Mouse (Mus musculus) stomach, embryonic 16.5 days (tissue): ENCODE measurements at regions not wholly inside any gene's neighbourhood (a gene's known extent, or its start where the extent isn't known, plus 50 kb on each side); places are given as distances from the start of the nearest gene placed in this dataset.
A peak's percentile ranks its signal among the peaks of the same experiment; 100 is the strongest.
"Not testable (repeated sequence)": the region's sequence is repeated elsewhere in the genome, so short reads cannot be mapped to it uniquely, and the experiment has no call there.

Experiments
- ATAC-seq: fragments of 200-750 bp; cut with Nextera tagmentation; 2 replicates; pipeline ENCODE4 v1.8.0; 2017; ENCODE audit warnings: moderate number of reproducible peaks, moderate TSS enrichment; ENCODE audit not compliant: insufficient read depth, low FRiP score
- H3K27ac ChIP-seq: fragments of 300-500 bp; sonication (generic); 2 replicates; pipeline ENCODE4 v1.5.1; 2014; ENCODE audit warnings: low read length
- H3K27me3 ChIP-seq: fragments of 300-500 bp; sonication (generic); 2 replicates; pipeline ENCODE4 v1.6.1; 2014; ENCODE audit warnings: low read length, control low read depth, mixed read lengths; ENCODE audit not compliant: control insufficient read depth, insufficient read depth
- H3K36me3 ChIP-seq: fragments of 300-500 bp; sonication (generic); 2 replicates; pipeline ENCODE4 v1.6.1; 2014; ENCODE audit warnings: low read length; ENCODE audit not compliant: control insufficient read depth, insufficient read depth
- H3K4me1 ChIP-seq: fragments of 300-500 bp; sonication (generic); 2 replicates; pipeline ENCODE4 v1.6.1; 2014; ENCODE audit warnings: low read length, control low read depth, mixed read lengths; ENCODE audit not compliant: control insufficient read depth, insufficient read depth
- H3K4me2 ChIP-seq: fragments of 300-500 bp; sonication (generic); 2 replicates; pipeline ENCODE4 v1.6.1; 2014; ENCODE audit warnings: low read depth, low read length, mixed read lengths
- H3K4me3 ChIP-seq: fragments of 300-500 bp; sonication (generic); replicated peaks from 2 replicates; pipeline ENCODE4 v1.5.1; 2014; ENCODE audit warnings: mild to moderate bottlenecking, low read length
- H3K9ac ChIP-seq: fragments of 300-500 bp; sonication (generic); 2 replicates; pipeline ENCODE4 v1.6.1; 2014; ENCODE audit warnings: low read length
- H3K9me3 ChIP-seq: fragments of 300-500 bp; sonication (generic); replicated peaks from 2 replicates; pipeline ENCODE4 v1.6.1; 2016; ENCODE audit warnings: low read length, control low read depth; ENCODE audit not compliant: control insufficient read depth
- WGBS: fragments of 180-500 bp; shearing (Covaris S2); extraction: QIAGEN DNeasy Blood & Tissue Kit; methylation state at CpG from one replicate; pipeline ENCODE4 v1.1.7; 2014; 5-methylcytosine and 5-hydroxymethylcytosine counted together

DNA sequence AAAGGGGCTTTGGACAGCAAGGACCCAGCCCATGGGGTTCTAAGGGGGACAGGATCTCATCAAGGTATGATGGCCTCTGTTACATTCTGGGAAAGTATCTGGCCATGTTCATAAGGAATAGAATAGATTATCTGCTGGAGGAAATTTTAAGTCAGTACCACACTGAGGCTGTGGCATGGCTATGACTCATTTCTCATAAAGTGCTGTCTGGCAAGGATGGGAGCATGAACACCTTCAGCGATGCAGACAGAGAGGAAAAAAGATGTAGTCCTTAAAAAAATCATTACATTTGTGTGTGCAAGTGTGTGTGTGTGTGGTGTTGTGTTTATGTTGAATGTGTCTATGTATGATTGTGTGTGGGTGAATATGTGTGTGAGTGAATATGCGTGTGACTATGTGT, 136.4 kb downstream of the Tmem121 start:
- H3K4me3 ChIP-seq = no peak overlapping the region
- no peak for ATAC-seq
- no peaks in the 10 kb centered on the region for H3K27me3 ChIP-seq
- H3K4me1 ChIP-seq = no peaks in the 10 kb centered on the region
- 88% methylated on average over 2 of the region's 2 CpGs for WGBS
- no peak overlapping the region for H3K4me2 ChIP-seq
- H3K9me3 ChIP-seq = no peaks in the 10 kb centered on the region
- H3K27ac ChIP-seq = no peak overlapping the region
- H3K36me3 ChIP-seq = no peaks in the 10 kb centered on the region
- H3K9ac ChIP-seq = no peak overlapping the region

DNA sequence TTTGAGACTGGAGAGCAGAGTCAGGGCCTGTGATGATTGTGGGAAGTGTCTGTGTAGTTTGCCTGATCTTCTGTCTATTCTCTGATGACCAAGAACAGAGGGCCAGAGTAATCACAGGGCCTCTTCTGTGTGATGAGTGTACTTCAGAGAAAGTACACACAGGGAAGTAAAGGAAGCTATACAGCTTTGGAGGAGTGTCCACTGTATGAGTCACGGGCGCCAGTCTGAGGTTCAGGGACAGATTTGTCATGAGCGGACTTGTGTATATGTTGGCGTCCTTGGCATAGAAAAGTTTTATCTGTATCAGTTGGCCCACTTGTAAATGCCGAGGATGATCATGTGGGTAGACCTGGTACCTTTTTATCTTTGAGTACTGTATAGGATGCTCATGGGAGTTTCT, 142.1 kb downstream of the Tmem121 start:
- no peak for ATAC-seq
- 90% methylated on average over 5 of the region's 5 CpGs for WGBS
- Histone ChIP-seq H3K9me3 (no peaks in the 10 kb centered on the region), H3K36me3 (no peaks in the 10 kb centered on the region), H3K4me1 (no peaks in the 10 kb centered on the region), H3K4me3 (no peak overlapping the region), H3K27me3 (no peaks in the 10 kb centered on the region), H3K27ac (no peak overlapping the region), H3K9ac (no peak overlapping the region), H3K4me2 (no peak overlapping the region)

GRCm38 (mm10) chr12:113330266-113330665, 144.5 kb downstream of the Tmem121 start:
- H3K27ac ChIP-seq = no peak overlapping the region
- WGBS = 85% methylated on average over 6 of the region's 6 CpGs
- no peak overlapping the region for H3K4me3 ChIP-seq
- H3K27me3 ChIP-seq = no peaks in the 10 kb centered on the region
- no peaks in the 10 kb centered on the region for H3K4me1 ChIP-seq
- no peak for ATAC-seq
- H3K4me2 ChIP-seq = no peak overlapping the region
- no peaks in the 10 kb centered on the region for H3K9me3 ChIP-seq
- H3K36me3 ChIP-seq = no peaks in the 10 kb centered on the region
- no peak overlapping the region for H3K9ac ChIP-seq

- no peaks in the 10 kb centered on the region for H3K9me3 ChIP-seq
- no peaks in the 10 kb centered on the region for H3K4me1 ChIP-seq
- H3K27ac ChIP-seq = no peak overlapping the region
- no peak overlapping the region for H3K4me3 ChIP-seq
- WGBS = 69% methylated on average over 3 of the region's 3 CpGs
- no peaks in the 10 kb centered on the region for H3K36me3 ChIP-seq
- no peak overlapping the region for H3K4me2 ChIP-seq
- no peak overlapping the region for H3K9ac ChIP-seq
- H3K27me3 ChIP-seq = no peaks in the 10 kb centered on the region
- peak; percentile 20; the same call in 1 of the 2 replicates for ATAC-seq
Observed at GRCm38 (mm10) chr12:113332226-113332625, 146.5 kb downstream of the Tmem121 start.

DNA sequence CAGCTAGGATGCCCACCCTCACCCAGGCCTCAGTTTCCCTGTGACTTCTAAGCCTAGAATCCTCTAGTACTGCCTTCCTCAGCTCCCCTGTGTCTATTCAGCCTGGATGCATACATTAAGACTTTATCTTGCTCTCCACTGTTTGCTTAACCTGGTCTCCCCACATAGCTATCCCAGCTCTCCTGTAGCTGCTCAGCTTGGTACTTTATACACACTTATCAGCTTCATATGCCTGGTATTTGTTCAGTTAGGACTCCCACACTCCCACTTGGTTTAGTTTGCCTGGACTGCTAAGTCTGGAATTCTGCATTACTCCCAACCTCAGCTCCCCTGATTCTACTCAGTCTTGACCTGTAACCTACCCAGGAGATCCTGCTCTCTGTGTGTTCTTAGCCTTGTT, 147.7 kb downstream of the Tmem121 start:
- H3K4me3 ChIP-seq = no peak overlapping the region
- H3K27me3 ChIP-seq = no peaks in the 10 kb centered on the region
- no peaks in the 10 kb centered on the region for H3K36me3 ChIP-seq
- no peak overlapping the region for H3K27ac ChIP-seq
- H3K4me1 ChIP-seq = no peaks in the 10 kb centered on the region
- H3K4me2 ChIP-seq = no peak overlapping the region
- peak; percentile 77; the same call in 1 of the 2 replicates for ATAC-seq
- H3K9me3 ChIP-seq = no peaks in the 10 kb centered on the region
- H3K9ac ChIP-seq = no peak overlapping the region

- not testable (repeated sequence) for H3K9me3 ChIP-seq, H3K27me3 ChIP-seq, H3K4me3 ChIP-seq, H3K27ac ChIP-seq, H3K4me1 ChIP-seq, H3K9ac ChIP-seq, H3K4me2 ChIP-seq, H3K36me3 ChIP-seq
- 0 out of 2 replicates have a peak, but pooled peaks have one; percentile 41 for ATAC-seq
- WGBS = 53% methylated on average over 3 of the region's 3 CpGs
Observed at GRCm38 (mm10) chr12:113333853-113334252, 148.1 kb downstream of the Tmem121 start.

DNA sequence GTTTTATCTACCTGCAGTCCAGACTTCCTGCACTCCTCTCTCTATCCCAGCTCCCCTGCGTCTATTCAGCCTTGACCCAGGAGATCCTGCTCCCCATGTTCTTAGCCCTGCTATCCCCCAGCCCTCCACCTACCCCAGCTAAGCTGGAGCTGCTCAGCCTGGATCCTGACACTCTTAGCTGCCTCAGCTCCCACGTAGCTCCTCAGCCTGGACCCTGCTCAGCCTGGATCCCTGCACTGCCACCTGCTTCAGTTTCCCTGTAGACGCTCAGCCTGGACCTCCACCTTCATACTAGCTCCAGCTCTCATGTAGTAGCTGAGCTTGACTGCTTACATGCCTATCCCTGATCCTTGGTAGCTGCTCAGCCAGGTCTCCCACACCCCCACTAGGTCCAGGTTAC, 151.5 kb downstream of the Tmem121 start:
- 51% methylated on average over 3 of the region's 3 CpGs for WGBS
- no peak for ATAC-seq
- no peaks in the 10 kb centered on the region for H3K4me1 ChIP-seq

GRCm38 (mm10) chr12:113338891-113339290, 150.4 kb upstream of the Adam6b start:
- Histone ChIP-seq H3K4me3 (no peak overlapping the region), H3K27ac (no peak overlapping the region), H3K9ac (no peak overlapping the region), H3K9me3 (no peaks in the 10 kb centered on the region), H3K27me3 (no peaks in the 10 kb centered on the region), H3K4me1 (no peaks in the 10 kb centered on the region), H3K4me2 (no peak overlapping the region), H3K36me3 (no peaks in the 10 kb centered on the region)
- no peak for ATAC-seq
- WGBS = 43% methylated on average over 7 of the region's 7 CpGs

More for the DNA sequence above, 151.5 kb downstream of the Tmem121 start:
- no peak overlapping the region for H3K4me2 ChIP-seq
- no peaks in the 10 kb centered on the region for H3K9me3 ChIP-seq
- no peak overlapping the region for H3K27ac ChIP-seq
- no peak overlapping the region for H3K9ac ChIP-seq
- no peaks in the 10 kb centered on the region for H3K27me3 ChIP-seq
- H3K4me3 ChIP-seq = no peak overlapping the region
- no peaks in the 10 kb centered on the region for H3K36me3 ChIP-seq

GRCm38 (mm10) chr12:113341046-113341445, 148.3 kb upstream of the Adam6b start:
- Histone ChIP-seq H3K27ac (no peak overlapping the region), H3K4me1 (no peaks in the 10 kb centered on the region), H3K4me2 (no peak overlapping the region), H3K9me3 (no peaks in the 10 kb centered on the region), H3K27me3 (no peaks in the 10 kb centered on the region), H3K9ac (no peak overlapping the region), H3K4me3 (no peak overlapping the region), H3K36me3 (no peaks in the 10 kb centered on the region)
- no peak for ATAC-seq
- 35% methylated on average over 3 of the region's 3 CpGs for WGBS

- Histone ChIP-seq H3K4me1 (no peaks in the 10 kb centered on the region), H3K27ac (no peak overlapping the region), H3K9me3 (no peaks in the 10 kb centered on the region), H3K27me3 (no peaks in the 10 kb centered on the region), H3K4me3 (no peak overlapping the region), H3K36me3 (no peaks in the 10 kb centered on the region), H3K9ac (no peak overlapping the region), H3K4me2 (no peak overlapping the region)
- 73% methylated on average over 2 of the region's 2 CpGs for WGBS
- ATAC-seq = no peak
Observed at GRCm38 (mm10) chr12:113355132-113355531, 134.2 kb upstream of the Adam6b start.
